Mouse (Mus musculus): Measurements from ENCODE around the gene Stx16.

GRCm38 (mm10) chr2:174110783-174111549, 34.9 kb downstream of the Stx16 start:
- TF ChIP-seq CTCF (IDR thresholded peaks at IDR 0.05), result no peak
- TF ChIP-seq POLR2A (IDR thresholded peaks at IDR 0.05; ENCODE audit: insufficient read depth, low read depth, low read length), result no peak

All from heart, adult 2 months (tissue).